Mouse (Mus musculus): ENCODE measurements around the gene Chn1.

GRCm38 (mm10) chr2:73780321-73781010 is 5.3 kb upstream of the Chn1 start:
- TF ChIP-seq MYOD1 (IDR thresholded peaks at IDR 0.05; ENCODE audit: control insufficient read depth, insufficient read length, low read depth), result no peak
- TF ChIP-seq CTCF (IDR thresholded peaks at IDR 0.05; ENCODE audit: control insufficient read depth, insufficient read depth, insufficient read length), result no peak
- no peak for TF ChIP-seq CEBPB (IDR thresholded peaks at IDR 0.05; ENCODE audit: low read depth)
- TF ChIP-seq MAX (IDR thresholded peaks at IDR 0.05), result no peak
- TF ChIP-seq MYOG (IDR thresholded peaks at IDR 0.05; ENCODE audit: control insufficient read depth, extremely low read depth, insufficient read length), result no peak
